Mouse (Mus musculus) bone marrow, adult 2 months (tissue): ENCODE measurements around the gene She. TPM values are rescaled to one million over a fixed set of nuclear protein-coding genes. Genes with fewer than 3 reads are reported as not detected.

Experiments
- H3K27ac ChIP-seq: fragments of 200-500 bp; 2 replicates; pipeline ENCODE4 v1.5.1; 2012; ENCODE audit warnings: low read depth, mild to moderate bottlenecking, control low read depth, inconsistent platforms, low read length; ENCODE audit not compliant: control insufficient read depth, poor library complexity, insufficient read depth
- H3K4me1 ChIP-seq: fragments of 200-500 bp; 2 replicates; pipeline ENCODE4 v1.6.1; 2011; ENCODE audit warnings: low read length; ENCODE audit not compliant: control insufficient read depth, insufficient read depth
- H3K4me3 ChIP-seq: fragments of 200-500 bp; replicated peaks from 2 replicates; pipeline ENCODE3; 2011; ENCODE audit warnings: mild to moderate bottlenecking, low read depth, low read length, control low read depth; ENCODE audit not compliant: control insufficient read depth
- CTCF ChIP-seq: fragments of 200-500 bp; IDR thresholded peaks from 2 replicates; pipeline ENCODE4 v1.5.1; 2011; ENCODE audit warnings: low read length, control low read depth; ENCODE audit not compliant: control insufficient read depth, insufficient read depth
- POLR2A ChIP-seq: fragments of 200-500 bp; IDR thresholded peaks from 2 replicates; pipeline ENCODE4 v1.6.1; 2011; ENCODE audit warnings: low read depth, mild to moderate bottlenecking, control low read depth, low read length, borderline replicate concordance; ENCODE audit not compliant: control insufficient read depth
- WGBS: fragments of 180-500 bp; shearing (Covaris S2); methylation state at CpG from one replicate; pipeline ENCODE4 v1.1.7; 2018; 5-methylcytosine and 5-hydroxymethylcytosine counted together
- polyA plus RNA-seq: library from polyadenylated mRNA; stranded (reverse); fragments of >200 nt; gene quantifications from 2 replicates; pipeline ENCODE4 v1.2.4, GENCODE M21; 2011; ENCODE audit warnings: low replicate concordance; ENCODE audit not compliant: missing spikeins, insufficient read depth, insufficient read length

Gene She
- polyA plus RNA-seq, 1 experiment: 1.7 TPM

- 77% methylated on average over 9 of the region's 9 CpGs for WGBS
- no peak overlapping the region for H3K4me3 ChIP-seq
- TF ChIP-seq POLR2A (no peak), CTCF (no peak)
- H3K27ac ChIP-seq: no peak overlapping the region
- no peaks in the 10 kb centered on the region for H3K4me1 ChIP-seq
Observed at GRCm38 (mm10) chr3:89845814-89846213, 14.6 kb downstream of the She start.

GRCm38 (mm10) chr3:89847126-89847525 lies 16.0 kb downstream of the She start:
- H3K4me3 ChIP-seq: no peak overlapping the region
- WGBS: 82% methylated on average over 3 of the region's 3 CpGs
- TF ChIP-seq POLR2A (no peak), CTCF (no peak)
- no peaks in the 10 kb centered on the region for H3K4me1 ChIP-seq
- no peak overlapping the region for H3K27ac ChIP-seq

- H3K4me3 ChIP-seq: no peak overlapping the region
- no peak for TF ChIP-seq CTCF
- no peak for TF ChIP-seq POLR2A
- 51% methylated on average over 6 of the region's 6 CpGs for WGBS
- H3K4me1 ChIP-seq: no peaks in the 10 kb centered on the region
- no peak overlapping the region for H3K27ac ChIP-seq
Observed at GRCm38 (mm10) chr3:89847596-89847995, 16.4 kb downstream of the She start.

DNA sequence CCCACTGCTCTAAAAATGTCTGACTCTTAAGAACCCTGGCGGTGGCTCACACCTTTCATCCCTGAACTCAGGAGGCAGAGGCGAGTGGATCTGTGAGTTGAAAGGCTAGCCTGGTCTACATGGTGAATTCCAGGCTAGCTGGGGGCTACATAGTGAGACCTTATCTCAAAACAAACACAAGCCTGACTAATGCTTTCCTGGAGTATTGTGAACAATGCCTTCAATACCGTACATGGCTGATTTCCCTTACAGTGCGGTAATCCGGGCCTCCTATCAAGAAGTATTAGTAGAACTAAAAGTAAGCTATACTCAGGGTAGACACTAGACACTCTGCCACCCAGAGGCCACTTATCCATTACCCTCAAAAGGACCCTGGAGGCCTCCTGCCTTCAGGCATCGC lies 16.9 kb downstream of the She start:
- Histone ChIP-seq H3K27ac (no peak overlapping the region), H3K4me1 (no peaks in the 10 kb centered on the region), H3K4me3 (no peak overlapping the region)
- TF ChIP-seq POLR2A (no peak), CTCF (no peak)
- WGBS: 84% methylated on average over 6 of the region's 6 CpGs

- H3K4me3 ChIP-seq: no peak overlapping the region
- TF ChIP-seq POLR2A (no peak), CTCF (no peak)
- no peaks in the 10 kb centered on the region for H3K4me1 ChIP-seq
- no peak overlapping the region for H3K27ac ChIP-seq
- WGBS: 55% methylated on average over 5 of the region's 5 CpGs
Observed at GRCm38 (mm10) chr3:89853752-89854151, 22.6 kb downstream of the She start.

GRCm38 (mm10) chr3:89857353-89857752 lies 26.2 kb downstream of the She start:
- Histone ChIP-seq H3K4me3 (no peak overlapping the region), H3K27ac (no peak overlapping the region)

GRCm38 (mm10) chr3:89858123-89858522 lies 27.0 kb downstream of the She start:
- H3K27ac ChIP-seq: no peak overlapping the region
- H3K4me1 ChIP-seq: no peaks in the 10 kb centered on the region
- 14% methylated on average over 4 of the region's 4 CpGs for WGBS
- H3K4me3 ChIP-seq: no peak overlapping the region
- no peak for TF ChIP-seq POLR2A
- peak; percentile 26; the same call in 1 of the 2 replicates for TF ChIP-seq CTCF

More at GRCm38 (mm10) chr3:89857353-89857752, 26.2 kb downstream of the She start:
- WGBS: 88% methylated on average over 3 of the region's 3 CpGs
- no peak for TF ChIP-seq POLR2A
- peak; percentile 49 for TF ChIP-seq CTCF
- H3K4me1 ChIP-seq: no peaks in the 10 kb centered on the region

- WGBS: 64% methylated on average over 8 of the region's 8 CpGs
- H3K4me3 ChIP-seq: no peak overlapping the region
- peaks cover 1% of the 10 kb centered on the region for H3K4me1 ChIP-seq
- no peak for TF ChIP-seq CTCF
- TF ChIP-seq POLR2A: no peak
- no peak overlapping the region for H3K27ac ChIP-seq
Observed at GRCm38 (mm10) chr3:89858888-89859287, 27.7 kb downstream of the She start.

GRCm38 (mm10) chr3:89859936-89860335 lies 28.8 kb downstream of the She start:
- no peak overlapping the region for H3K27ac ChIP-seq
- no peak overlapping the region for H3K4me3 ChIP-seq
- 50% methylated on average over 3 of the region's 3 CpGs for WGBS
- peaks cover 1% of the 10 kb centered on the region for H3K4me1 ChIP-seq
- TF ChIP-seq CTCF (no peak), POLR2A (no peak)
